Mouse (Mus musculus) monocyte, adult 5-6 weeks (primary cell): ENCODE measurements at regions not wholly inside any gene's neighbourhood (a gene's known extent, or its start where the extent isn't known, plus 50 kb on each side); places are given as distances from the start of the nearest gene placed in this dataset.

Source experiments
- ATAC-seq: fragments of 153-309, 156-312 bp; replicated peaks from 2 replicates; pipeline ENCODE4 v1.8.0; 2017; ENCODE audit warnings: mild to moderate bottlenecking; ENCODE audit not compliant: low TSS enrichment, insufficient number of reproducible peaks, severe bottlenecking, poor library complexity, low FRiP score

- ATAC-seq: no peak
These were observed 1271.1 kb upstream of the Flrt2 start for GRCm38 (mm10) chr12:94420918-94421317.

- no peak for ATAC-seq
These were observed 1270.3 kb upstream of the Flrt2 start for GRCm38 (mm10) chr12:94421743-94422142.

GRCm38 (mm10) chr12:94424340-94424981 is 1267.6 kb upstream of the Flrt2 start:
- no peak for ATAC-seq

DNA sequence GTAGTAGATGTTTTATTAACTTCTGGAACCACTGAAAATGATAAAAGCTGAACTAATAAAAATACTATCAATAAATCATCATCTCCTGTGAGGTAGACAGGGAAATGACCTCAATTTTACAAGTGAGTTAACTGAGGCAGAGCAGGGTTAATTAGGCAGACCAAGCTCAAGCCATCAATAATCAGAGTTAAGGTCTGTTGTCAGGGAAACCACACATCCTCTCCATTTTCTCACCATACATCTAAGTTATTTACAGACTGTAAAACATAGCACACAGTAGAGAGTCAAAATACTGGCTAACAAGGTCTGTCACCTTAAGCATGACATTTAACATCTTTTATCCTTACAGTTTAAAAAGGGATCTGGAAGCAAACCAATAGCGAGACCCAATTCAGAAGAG is 1242.5 kb upstream of the Flrt2 start:
- ATAC-seq: no peak

DNA sequence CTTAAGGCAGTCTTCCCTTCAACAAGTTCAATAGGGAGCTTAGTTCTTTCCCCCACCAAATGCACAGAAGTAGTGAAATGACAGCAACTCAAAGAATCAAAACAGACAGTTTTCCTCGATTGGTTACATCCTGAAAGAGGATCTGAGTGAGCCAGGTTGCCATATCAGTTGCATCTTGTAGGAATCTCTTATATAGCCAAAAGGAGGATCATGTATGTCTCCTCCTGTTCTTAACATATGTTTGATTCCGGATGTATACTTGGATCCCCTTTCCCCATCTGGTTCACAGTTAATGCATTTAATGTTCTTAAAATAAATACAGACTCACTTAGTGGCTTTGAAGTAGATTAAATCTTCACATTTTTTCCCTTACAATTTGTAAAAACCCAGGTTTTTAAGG is 1224.0 kb upstream of the Flrt2 start:
- no peak for ATAC-seq

GRCm38 (mm10) chr12:94468609-94469008 is 1223.4 kb upstream of the Flrt2 start:
- no peak for ATAC-seq

DNA sequence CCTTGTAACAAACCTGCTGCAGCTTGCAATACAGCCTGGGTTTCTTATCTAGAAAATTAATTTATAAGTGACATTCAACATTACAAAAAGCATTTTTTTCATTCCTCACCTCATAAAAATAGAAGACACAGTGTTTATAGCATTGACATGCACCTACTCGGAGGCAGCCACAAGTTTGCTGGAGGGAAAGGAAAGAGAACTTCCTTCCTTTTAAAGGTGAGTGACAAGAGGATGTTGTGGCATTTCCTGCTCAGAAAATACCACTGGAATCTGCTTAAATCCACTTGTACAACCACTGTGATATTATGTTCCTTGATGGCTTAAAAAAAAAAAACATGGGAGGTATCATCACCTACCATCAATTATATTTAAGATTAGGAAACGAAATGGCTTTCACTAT is 1222.2 kb upstream of the Flrt2 start:
- ATAC-seq: no peak

- ATAC-seq: no peak
These were observed 1221.0 kb upstream of the Flrt2 start for GRCm38 (mm10) chr12:94470981-94471380.

DNA sequence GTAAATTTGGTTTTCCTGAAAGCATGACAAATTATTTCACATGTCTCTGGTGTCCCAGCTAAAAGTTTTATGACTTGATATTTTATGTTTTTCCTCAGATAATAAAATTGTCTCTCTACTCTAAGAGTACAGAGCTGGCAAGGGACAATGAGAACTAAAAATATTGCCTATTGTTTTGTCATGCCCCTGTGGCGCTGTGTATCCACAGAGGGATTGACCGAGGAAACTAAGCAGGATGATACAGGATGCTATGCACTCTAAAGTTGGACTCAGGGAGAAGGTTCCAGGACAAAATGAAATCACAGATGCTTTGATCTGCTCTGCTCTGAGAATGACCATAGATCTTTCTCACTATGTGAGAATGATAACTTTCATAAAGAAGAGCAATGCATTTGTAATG is 1203.3 kb upstream of the Flrt2 start:
- ATAC-seq: no peak

- ATAC-seq: no peak
These were observed 1183.9 kb upstream of the Flrt2 start for GRCm38 (mm10) chr12:94508099-94508498.

- no peak for ATAC-seq
These were observed 1182.2 kb upstream of the Flrt2 start for GRCm38 (mm10) chr12:94509855-94510254.

DNA sequence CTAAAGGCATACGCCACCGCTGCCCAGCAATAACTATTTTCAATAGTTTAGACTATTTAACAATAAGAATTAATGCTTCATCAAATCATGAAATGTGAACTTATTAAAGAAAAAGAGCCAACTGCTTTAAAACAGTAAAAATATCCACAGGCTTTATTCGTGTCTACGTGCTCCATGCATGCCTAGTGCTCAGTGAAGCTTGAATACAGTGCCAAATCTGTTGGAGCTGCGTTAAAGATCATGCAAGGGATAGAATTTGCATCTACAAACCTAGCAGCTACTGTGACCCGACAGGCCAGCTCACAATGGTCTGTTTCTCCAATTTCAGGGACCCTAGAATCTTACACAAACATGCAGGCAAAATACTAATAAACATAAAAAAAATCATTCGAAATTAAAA is 1147.3 kb upstream of the Flrt2 start:
- no peak for ATAC-seq

DNA sequence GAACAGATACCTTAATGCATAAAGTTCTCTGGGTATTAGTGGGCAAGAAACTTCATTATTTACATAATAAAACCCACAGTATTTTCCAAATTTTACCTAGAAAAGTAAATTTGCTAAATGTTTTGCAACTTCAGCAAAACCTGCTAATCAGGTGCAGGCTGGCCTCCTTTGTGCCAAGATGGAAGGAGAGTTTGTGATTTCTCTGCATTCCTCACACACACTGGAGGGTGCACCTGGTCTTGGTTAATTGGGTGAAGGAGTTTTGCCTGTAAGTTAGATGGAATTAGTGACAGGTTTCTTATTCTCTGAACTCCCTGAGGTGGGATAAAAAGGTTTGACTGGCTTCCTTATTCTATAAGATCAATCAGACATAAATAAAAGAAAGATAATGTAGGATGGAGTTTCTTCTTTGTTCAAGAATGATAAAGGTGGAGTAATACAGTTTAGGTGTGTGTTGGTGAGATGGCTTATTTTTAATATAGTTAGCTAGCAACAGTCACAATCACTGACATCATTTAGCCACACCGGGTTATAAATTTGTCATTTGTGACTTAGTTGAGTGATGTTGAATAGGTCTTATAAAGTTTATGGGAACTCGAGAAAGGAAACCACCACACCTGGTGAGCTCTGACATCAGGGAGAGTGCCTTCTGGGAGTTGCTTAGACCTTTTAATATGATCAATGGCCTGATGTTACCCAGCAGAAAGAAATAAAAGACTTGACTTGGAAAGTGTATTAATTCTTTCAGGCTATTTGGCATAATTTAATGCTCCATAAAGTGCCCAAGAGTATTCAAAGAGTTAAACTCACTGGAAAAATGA is 1131.4 kb upstream of the Flrt2 start:
- no peak for ATAC-seq

- ATAC-seq: no peak
These were observed 1117.0 kb upstream of the Flrt2 start for GRCm38 (mm10) chr12:94574981-94575380.

DNA sequence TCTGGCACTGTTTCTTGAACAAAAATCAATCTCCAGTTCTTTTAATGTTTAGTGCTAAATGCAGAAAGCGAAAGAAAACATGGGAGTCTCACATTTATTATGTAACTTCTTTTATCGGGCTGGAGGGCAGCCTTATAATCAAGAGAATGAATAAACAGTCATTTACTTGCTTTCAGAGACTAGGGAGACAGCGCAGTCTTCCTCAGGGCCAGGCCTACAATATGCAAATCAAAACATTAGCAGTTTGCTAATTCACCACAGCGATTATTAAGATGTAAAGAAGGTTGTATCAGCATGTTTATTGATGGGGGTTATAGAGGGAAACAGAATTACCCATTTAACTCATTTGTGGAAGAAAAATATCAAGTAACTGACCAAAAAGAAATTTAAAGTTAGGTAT is 1111.7 kb upstream of the Flrt2 start:
- ATAC-seq: no peak

GRCm38 (mm10) chr12:94584309-94584708 is 1107.7 kb upstream of the Flrt2 start:
- no peak for ATAC-seq

DNA sequence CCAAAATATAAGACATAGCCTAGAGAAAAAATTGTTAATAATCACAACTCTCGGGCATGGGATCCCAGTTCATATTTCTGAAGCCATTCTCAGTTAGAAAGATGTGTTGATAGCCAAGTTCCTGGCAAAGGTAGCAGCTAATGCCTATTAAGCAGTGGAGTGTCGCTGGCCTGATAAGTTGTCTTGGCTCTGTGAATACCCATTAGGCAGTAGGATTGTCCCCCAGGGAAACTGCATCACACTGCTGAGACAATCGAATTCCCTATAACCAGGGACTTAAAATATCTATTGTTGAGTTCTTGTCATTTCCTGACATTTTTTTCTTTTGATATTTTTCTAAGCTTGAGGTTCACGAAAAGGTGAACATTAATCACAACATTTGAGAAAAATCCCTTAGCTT is 1105.0 kb upstream of the Flrt2 start:
- no peak for ATAC-seq

DNA sequence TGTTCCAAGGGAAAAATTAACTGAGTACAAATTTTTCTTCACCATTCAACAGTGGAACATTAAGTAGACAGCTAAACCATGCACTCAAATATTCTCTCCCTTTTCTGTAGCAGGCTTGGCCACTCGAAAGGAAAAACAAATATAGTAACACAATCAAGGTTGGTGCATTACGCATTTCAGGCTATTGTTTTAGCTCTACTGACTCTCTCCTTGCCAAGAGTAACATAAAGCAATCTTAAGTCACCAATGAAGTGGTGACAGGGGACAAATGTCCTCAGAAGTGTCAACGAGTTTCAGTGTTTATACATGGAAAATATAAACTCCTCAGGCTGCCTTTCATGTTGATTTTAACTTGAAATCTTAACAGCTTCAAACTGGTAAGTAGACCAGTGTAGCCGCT is 1103.4 kb upstream of the Flrt2 start:
- ATAC-seq: no peak

DNA sequence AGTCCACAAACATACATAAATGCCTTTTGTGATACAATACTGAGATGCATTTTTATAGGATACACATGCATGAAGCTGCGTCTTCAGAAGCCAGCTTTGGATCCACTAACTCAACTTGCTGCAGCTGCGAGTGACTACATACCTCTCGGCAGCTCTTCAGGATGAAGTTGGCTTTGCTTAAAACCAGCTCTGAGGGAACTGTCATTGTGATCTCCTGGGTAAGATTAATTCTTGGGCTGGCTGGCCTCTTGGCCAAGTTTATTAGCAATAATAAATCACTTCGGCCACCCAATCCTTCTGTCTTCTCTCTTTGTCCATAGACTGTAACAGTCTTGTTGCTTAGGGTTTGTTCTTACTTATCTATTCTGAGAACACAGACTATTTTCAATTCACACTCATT is 1103.0 kb upstream of the Flrt2 start:
- ATAC-seq: no peak

DNA sequence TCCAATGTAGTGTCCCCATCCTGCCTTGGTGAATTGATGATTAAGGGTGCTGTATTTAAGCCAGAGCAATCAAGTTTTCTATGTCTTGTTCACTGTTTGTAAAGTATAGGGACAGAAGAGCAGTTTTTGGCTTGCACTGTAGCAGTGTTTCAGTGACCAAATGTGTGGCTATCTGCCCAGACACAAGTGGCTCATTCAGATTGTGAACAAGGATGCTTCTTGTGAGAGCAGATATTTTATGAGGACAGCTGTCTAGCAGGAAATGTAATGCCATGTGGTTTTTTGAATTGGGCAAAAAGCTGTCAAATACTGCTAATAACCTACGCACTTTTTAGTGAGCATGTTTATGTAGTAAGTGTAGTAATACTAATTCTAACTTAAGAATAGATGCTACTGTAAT is 1086.5 kb upstream of the Flrt2 start:
- ATAC-seq: no peak
